Mouse (Mus musculus) hindbrain, embryonic 15.5 days (tissue): ENCODE results near the gene Sppl2a. TPM values are rescaled to one million over a fixed set of nuclear protein-coding genes. Genes with fewer than 3 reads are reported as not detected.
"Not testable (repeated sequence)": the region's sequence is repeated elsewhere in the genome, so short reads cannot be mapped to it uniquely, and the experiment has no call there.

Source experiments
- ATAC-seq: fragments of 200-750 bp; cut with Nextera tagmentation; 2 replicates; pipeline ENCODE4 v1.8.0; 2017; ENCODE audit warnings: low read depth, moderate number of reproducible peaks, moderate TSS enrichment; ENCODE audit not compliant: low FRiP score
- H3K27ac ChIP-seq: fragments of 300-500 bp; sonication (generic); replicated peaks from 2 replicates; pipeline ENCODE4 v1.5.1; 2015; ENCODE audit warnings: mild to moderate bottlenecking, inconsistent platforms
- H3K27me3 ChIP-seq: fragments of 300-500 bp; sonication (generic); 2 replicates; pipeline ENCODE4 v1.6.1; 2015; ENCODE audit warnings: control low read depth, inconsistent platforms
- H3K36me3 ChIP-seq: fragments of 300-500 bp; sonication (generic); 2 replicates; pipeline ENCODE4 v1.6.1; 2015; ENCODE audit warnings: control low read depth, inconsistent platforms
- H3K4me1 ChIP-seq: fragments of 300-500 bp; sonication (generic); replicated peaks from 2 replicates; pipeline ENCODE4 v1.6.1; 2015; ENCODE audit warnings: control low read depth, inconsistent platforms
- H3K4me2 ChIP-seq: fragments of 300-500 bp; sonication (generic); 2 replicates; pipeline ENCODE4 v1.6.1; 2015; ENCODE audit warnings: moderate library complexity, mild to moderate bottlenecking, inconsistent platforms
- H3K4me3 ChIP-seq: fragments of 300-500 bp; sonication (generic); 2 replicates; pipeline ENCODE4 v1.5.1; 2015; ENCODE audit warnings: mild to moderate bottlenecking, inconsistent platforms
- H3K9ac ChIP-seq: fragments of 300-500 bp; sonication (generic); 2 replicates; pipeline ENCODE4 v1.6.1; 2015; ENCODE audit warnings: inconsistent platforms
- H3K9me3 ChIP-seq: fragments of 300-500 bp; sonication (generic); 2 replicates; pipeline ENCODE4 v1.6.1; 2016; ENCODE audit warnings: control low read depth, inconsistent platforms
- WGBS: fragments of 180-500 bp; shearing (Covaris S2); methylation state at CpG from one replicate; pipeline ENCODE4 v1.1.7; 2015; 5-methylcytosine and 5-hydroxymethylcytosine counted together
- polyA plus RNA-seq: library from polyadenylated mRNA; unstranded; fragments of >200 nt; fragmentation: Nextera tagmentation; extraction: Ambion mirVana; gene quantifications from 2 replicates; pipeline ENCODE4 v1.2.1, GENCODE M21; 2015

Gene Sppl2a
- 30.4 and 32.9 TPM in 2 replicates for polyA plus RNA-seq

- no peaks in the 10 kb centered on the region for H3K9me3 ChIP-seq
- H3K4me3 ChIP-seq, result peak within 1 kb of the TSS; percentile 82
- peak within 1 kb of the TSS; percentile 75 for H3K4me2 ChIP-seq
- H3K9ac ChIP-seq, result peak within 1 kb of the TSS; percentile 83
- H3K27me3 ChIP-seq, result no peaks in the 10 kb centered on the region
- H3K27ac ChIP-seq, result peak within 1 kb of the TSS; percentile 98
- 0% methylated on average over 31 of the region's 35 CpGs for WGBS
- ATAC-seq, result peak; percentile 100
- H3K36me3 ChIP-seq, result 0 out of 2 replicates have a peak, but pooled peaks cover 4% of the 10 kb centered on the region
- peaks cover 13% of the 10 kb centered on the region for H3K4me1 ChIP-seq
Measured at GRCm38 (mm10) chr2:126932897-126933641, at the start of gene Sppl2a. Gene Sppl2a, minus strand, starts transcription at chr2:126933235.

- Histone ChIP-seq H3K4me1 (no peaks in the 10 kb centered on the region), H3K27me3 (no peaks in the 10 kb centered on the region), H3K4me3 (no peak overlapping the region), H3K4me2 (no peak overlapping the region), H3K36me3 (no peaks in the 10 kb centered on the region), H3K9ac (no peak overlapping the region), H3K9me3 (no peaks in the 10 kb centered on the region), H3K27ac (no peak overlapping the region)
- no peak for ATAC-seq
- 74% methylated on average over 6 of the region's 6 CpGs for WGBS
Measured at GRCm38 (mm10) chr2:126977428-126977827, 44.4 kb upstream of the Sppl2a start.

GRCm38 (mm10) chr2:126961696-126962095 lies 28.7 kb upstream of the Sppl2a start:
- Histone ChIP-seq H3K4me3 (no peak overlapping the region), H3K9me3 (no peaks in the 10 kb centered on the region), H3K36me3 (no peaks in the 10 kb centered on the region), H3K9ac (no peak overlapping the region), H3K27me3 (no peaks in the 10 kb centered on the region), H3K27ac (no peak overlapping the region), H3K4me1 (no peaks in the 10 kb centered on the region), H3K4me2 (no peak overlapping the region)
- ATAC-seq, result no peak
- WGBS, result 65% methylated on average over 2 of the region's 2 CpGs

GRCm38 (mm10) chr2:126955671-126956070 lies 22.6 kb upstream of the Sppl2a start:
- Histone ChIP-seq H3K36me3 (no peaks in the 10 kb centered on the region), H3K4me1 (no peaks in the 10 kb centered on the region), H3K4me3 (no peak overlapping the region), H3K4me2 (no peak overlapping the region), H3K27me3 (no peaks in the 10 kb centered on the region), H3K9ac (no peak overlapping the region), H3K9me3 (no peaks in the 10 kb centered on the region), H3K27ac (no peak overlapping the region)
- WGBS, result 69% methylated on average over 7 of the region's 7 CpGs
- no peak for ATAC-seq

- Histone ChIP-seq H3K27me3 (no peaks in the 10 kb centered on the region), H3K9ac (no peak overlapping the region), H3K4me2 (no peak overlapping the region), H3K36me3 (no peaks in the 10 kb centered on the region), H3K9me3 (no peaks in the 10 kb centered on the region), H3K27ac (no peak overlapping the region), H3K4me1 (no peaks in the 10 kb centered on the region), H3K4me3 (no peak overlapping the region)
- ATAC-seq, result no peak
- 85% methylated on average over 7 of the region's 7 CpGs for WGBS
Measured at GRCm38 (mm10) chr2:126951085-126951484, 18.1 kb upstream of the Sppl2a start.

GRCm38 (mm10) chr2:126950453-126950852 lies 17.4 kb upstream of the Sppl2a start:
- ATAC-seq, result no peak
- H3K9me3 ChIP-seq, result no peaks in the 10 kb centered on the region
- H3K4me1 ChIP-seq, result no peaks in the 10 kb centered on the region
- H3K27ac ChIP-seq, result no peak overlapping the region
- no peak overlapping the region for H3K4me2 ChIP-seq
- H3K27me3 ChIP-seq, result no peaks in the 10 kb centered on the region
- no peak overlapping the region for H3K9ac ChIP-seq
- no peaks in the 10 kb centered on the region for H3K36me3 ChIP-seq
- H3K4me3 ChIP-seq, result no peak overlapping the region
- 85% methylated on average over 5 of the region's 5 CpGs for WGBS

- no peak overlapping the region for H3K4me2 ChIP-seq
- H3K9me3 ChIP-seq, result no peaks in the 10 kb centered on the region
- no peaks in the 10 kb centered on the region for H3K4me1 ChIP-seq
- H3K27ac ChIP-seq, result no peak overlapping the region
- ATAC-seq, result no peak
- WGBS, result 55% methylated on average over 3 of the region's 3 CpGs
- H3K4me3 ChIP-seq, result no peak overlapping the region
- no peaks in the 10 kb centered on the region for H3K36me3 ChIP-seq
- H3K9ac ChIP-seq, result no peak overlapping the region
- no peaks in the 10 kb centered on the region for H3K27me3 ChIP-seq
Measured at GRCm38 (mm10) chr2:126949856-126950255, 16.8 kb upstream of the Sppl2a start.

GRCm38 (mm10) chr2:126949297-126949696 lies 16.3 kb upstream of the Sppl2a start:
- not testable (repeated sequence) for H3K27ac ChIP-seq, H3K4me1 ChIP-seq, H3K4me2 ChIP-seq, H3K36me3 ChIP-seq, H3K9me3 ChIP-seq, H3K9ac ChIP-seq, H3K27me3 ChIP-seq, H3K4me3 ChIP-seq, ATAC-seq
- 82% methylated on average over 6 of the region's 6 CpGs for WGBS

GRCm38 (mm10) chr2:126948231-126948630 lies 15.2 kb upstream of the Sppl2a start:
- Histone ChIP-seq H3K9ac (no peak overlapping the region), H3K27ac (no peak overlapping the region), H3K27me3 (no peaks in the 10 kb centered on the region), H3K9me3 (no peaks in the 10 kb centered on the region), H3K4me1 (no peaks in the 10 kb centered on the region), H3K4me2 (no peak overlapping the region), H3K36me3 (no peaks in the 10 kb centered on the region), H3K4me3 (no peak overlapping the region)
- ATAC-seq, result no peak
- 91% methylated on average over 2 of the region's 3 CpGs for WGBS

- Histone ChIP-seq H3K9ac (no peak overlapping the region), H3K4me3 (no peak overlapping the region), H3K36me3 (no peaks in the 10 kb centered on the region), H3K27ac (no peak overlapping the region), H3K4me1 (no peaks in the 10 kb centered on the region), H3K4me2 (no peak overlapping the region), H3K9me3 (no peaks in the 10 kb centered on the region), H3K27me3 (no peaks in the 10 kb centered on the region)
- no peak for ATAC-seq
Measured at GRCm38 (mm10) chr2:126947646-126948045, 14.6 kb upstream of the Sppl2a start.

- 77% methylated on average over 2 of the region's 2 CpGs for WGBS
- Histone ChIP-seq H3K4me2 (no peak overlapping the region), H3K9ac (no peak overlapping the region), H3K27ac (no peak overlapping the region), H3K4me1 (no peaks in the 10 kb centered on the region), H3K36me3 (no peaks in the 10 kb centered on the region), H3K27me3 (no peaks in the 10 kb centered on the region), H3K4me3 (no peak overlapping the region), H3K9me3 (no peaks in the 10 kb centered on the region)
- no peak for ATAC-seq
Measured at GRCm38 (mm10) chr2:126943211-126943610, 10.2 kb upstream of the Sppl2a start.

GRCm38 (mm10) chr2:126940314-126940866 lies 7.4 kb upstream of the Sppl2a start:
- no peak overlapping the region for H3K9ac ChIP-seq
- no peak overlapping the region for H3K4me2 ChIP-seq
- H3K27me3 ChIP-seq, result no peaks in the 10 kb centered on the region
- no peaks in the 10 kb centered on the region for H3K9me3 ChIP-seq
- ATAC-seq, result no peak
- no peak overlapping the region for H3K27ac ChIP-seq
- 80% methylated on average over 3 of the region's 3 CpGs for WGBS
- H3K36me3 ChIP-seq, result no peaks in the 10 kb centered on the region
- H3K4me1 ChIP-seq, result no peaks in the 10 kb centered on the region
- no peak overlapping the region for H3K4me3 ChIP-seq
